Mouse (Mus musculus): ENCODE results near the gene Cd300ld4. TPM values are rescaled to one million over a fixed set of nuclear protein-coding genes. Genes with fewer than 3 reads are reported as not detected.

The Cd300ld4 gene
- polyA plus RNA-seq, 1 experiment: not detected

GRCm38 (mm10) chr11:114989793-114990192 is 37.0 kb downstream of the Cd300ld4 start, which contains the start of gene Cd300ld:
Gene Cd300ld (minus strand): TSS chr11:114989922.
- no peaks in the 10 kb centered on the region for H3K4me1 ChIP-seq (ENCODE audit: control insufficient read depth)
- no peaks in the 10 kb centered on the region for H3K36me3 ChIP-seq (ENCODE audit: control insufficient read depth)
- no peaks in the 10 kb centered on the region for H3K9me3 ChIP-seq (ENCODE audit: control insufficient read depth, low read length)
- 0 out of 2 replicates have a peak, but pooled peaks cover 2% of the 10 kb centered on the region for H3K27me3 ChIP-seq (ENCODE audit: control insufficient read depth)
- TF ChIP-seq GATA1 (IDR thresholded peaks at IDR 0.05; ENCODE audit: low read length) (no peak), TAL1 (IDR thresholded peaks at IDR 0.05; ENCODE audit: low read length) (no peak)
- no peak within 1 kb of the TSS for H3K4me3 ChIP-seq (replicated peaks)

GRCm38 (mm10) chr11:114981866-114982265 is 44.9 kb downstream of the Cd300ld4 start:
- Histone ChIP-seq H3K27me3 (ENCODE audit: control insufficient read depth) (no peaks in the 10 kb centered on the region), H3K4me3 (replicated peaks) (no peak overlapping the region), H3K4me1 (ENCODE audit: control insufficient read depth) (no peaks in the 10 kb centered on the region), H3K9me3 (ENCODE audit: control insufficient read depth, low read length) (no peaks in the 10 kb centered on the region), H3K36me3 (ENCODE audit: control insufficient read depth) (no peaks in the 10 kb centered on the region)
- TF ChIP-seq TAL1 (IDR thresholded peaks at IDR 0.05; ENCODE audit: low read length) (no peak), GATA1 (IDR thresholded peaks at IDR 0.05; ENCODE audit: low read length) (no peak)

- Histone ChIP-seq H3K4me3 (replicated peaks) (no peak overlapping the region), H3K36me3 (ENCODE audit: control insufficient read depth) (no peaks in the 10 kb centered on the region), H3K4me1 (ENCODE audit: control insufficient read depth) (no peaks in the 10 kb centered on the region), H3K27me3 (ENCODE audit: control insufficient read depth) (no peaks in the 10 kb centered on the region), H3K9me3 (ENCODE audit: control insufficient read depth, low read length) (no peaks in the 10 kb centered on the region; the same call in 1 of the 2 replicates)
- TF ChIP-seq GATA1 (IDR thresholded peaks at IDR 0.05; ENCODE audit: low read length) (no peak), TAL1 (IDR thresholded peaks at IDR 0.05; ENCODE audit: low read length) (no peak)
Observed at GRCm38 (mm10) chr11:114972726-114973125, 54.1 kb downstream of the Cd300ld4 start.

Other genes with a start within 250 kb of the Cd300ld4 start
- not detected in 2 replicates for gene Btbd17, start 231.1 kb downstream of the Cd300ld4 start, polyA plus RNA-seq (2012)
- gene Gpr142, start 228.1 kb downstream of the Cd300ld4 start, polyA plus RNA-seq (2012): not detected in 2 replicates
- gene Gprc5c, start 175.9 kb downstream of the Cd300ld4 start, polyA plus RNA-seq (2012): 0.02 and 0.06 TPM in 2 replicates
- not detected in 2 replicates for gene Cd300a, start 137.0 kb downstream of the Cd300ld4 start, polyA plus RNA-seq (2012)
- gene Cd300lb, start 92.6 kb downstream of the Cd300ld4 start, polyA plus RNA-seq (2012): not detected in 2 replicates
- not detected in 2 replicates for gene Cd300c, start 57.9 kb downstream of the Cd300ld4 start, polyA plus RNA-seq (2012)
- not detected in 2 replicates for gene Cd300ld, start 37.1 kb downstream of the Cd300ld4 start, polyA plus RNA-seq (2012)
- gene Cd300c2, start 25.1 kb downstream of the Cd300ld4 start, polyA plus RNA-seq (2012): not detected in 2 replicates
- not detected in 2 replicates for gene Cd300ld2, start 10.8 kb downstream of the Cd300ld4 start, polyA plus RNA-seq (2012)
- gene Cd300ld5, start 10.8 kb upstream of the Cd300ld4 start, polyA plus RNA-seq (2012): not detected in 2 replicates
- gene Cd300ld3, start 21.4 kb upstream of the Cd300ld4 start, polyA plus RNA-seq (2012): not detected in 2 replicates
- gene Cd300e, start 35.2 kb upstream of the Cd300ld4 start, polyA plus RNA-seq (2012): not detected in 2 replicates
- 0.01 TPM in 1 of 2 replicates, not detected in the other for gene Rab37, start 64.4 kb upstream of the Cd300ld4 start, polyA plus RNA-seq (2012)
- not detected in 2 replicates for gene Cd300lf, start 107.0 kb upstream of the Cd300ld4 start, polyA plus RNA-seq (2012)
- gene Slc9a3r1, start 136.3 kb upstream of the Cd300ld4 start, polyA plus RNA-seq (2012): 1.8 and 2.1 TPM in 2 replicates
- 0.21 and 0.29 TPM in 2 replicates for gene Tmem104, start 160.5 kb upstream of the Cd300ld4 start, polyA plus RNA-seq (2012)
- gene Nat9, start 160.8 kb upstream of the Cd300ld4 start, polyA plus RNA-seq (2012): 0.99 and 1.5 TPM in 2 replicates
- 0.01 TPM in 2 replicates for gene Grin2c, start 240.2 kb upstream of the Cd300ld4 start, polyA plus RNA-seq (2012)

Measured in erythroblast, embryonic 14.5 days (primary cell).